Mouse (Mus musculus) C2C12 (cell line): ENCODE measurements around the gene Gdpgp1.

Experiments
- CEBPB ChIP-seq: IDR thresholded peaks from one replicate; pipeline ENCODE4 v1.6.1; 2011; ENCODE audit warnings: low read depth, mild to moderate bottlenecking, control low read depth, moderate library complexity
- CTCF ChIP-seq: IDR thresholded peaks from one replicate; pipeline ENCODE4 v1.5.1; 2011; ENCODE audit not compliant: control insufficient read depth, insufficient read depth, insufficient read length
- FOSL1 ChIP-seq: IDR thresholded peaks from one replicate; pipeline ENCODE4 v1.8.0; 2011; ENCODE audit warnings: mild to moderate bottlenecking, low read length; ENCODE audit not compliant: poor library complexity, insufficient read depth, severe bottlenecking
- MAX ChIP-seq: IDR thresholded peaks from one replicate; pipeline ENCODE4 v1.6.1; 2011; ENCODE audit warnings: mild to moderate bottlenecking, control low read depth
- MYOD1 ChIP-seq: IDR thresholded peaks from one replicate; pipeline ENCODE4 v1.6.1; 2011; ENCODE audit warnings: low read depth; ENCODE audit not compliant: control insufficient read depth, insufficient read length
- MYOG ChIP-seq: IDR thresholded peaks from one replicate; pipeline ENCODE4 v1.6.1; 2011; ENCODE audit not compliant: control insufficient read depth, insufficient read length; ENCODE audit errors: extremely low read depth
- USF1 ChIP-seq: IDR thresholded peaks from one replicate; pipeline ENCODE4 v1.6.1; 2011; ENCODE audit warnings: low read depth, mild to moderate bottlenecking, control low read depth, moderate library complexity

- TF ChIP-seq CTCF (no peak), USF1 (no peak), MAX (no peak), MYOG (no peak), MYOD1 (no peak), FOSL1 (no peak), CEBPB (no peak)
These were observed 44.0 kb upstream of the Gdpgp1 start for GRCm38 (mm10) chr7:80188579-80189125.
